Mouse (Mus musculus): ENCODE data around the gene Xlr5c. TPM values are rescaled to one million over a fixed set of nuclear protein-coding genes. Genes with fewer than 3 reads are reported as not detected.

The Xlr5c gene
- not detected for polyA plus RNA-seq (2015; fragmentation: Illumina TruSeq; extraction: RNeasy Lipid Tissue Mini Kit (QIAGEN cat#74804); ENCODE audit: low read depth, low replicate concordance)

GRCm38 (mm10) chrX:73292876-73293275 lies at the start of gene Xlr5c, which contains the start of gene Xlr5a:
Xlr5c (minus strand) TSS chrX:73292976.
Xlr5a (minus strand) TSS chrX:73292976.

GRCm38 (mm10) chrX:73342483-73342895 lies 49.7 kb upstream of the Xlr5c start, which contains the start of gene Zfp275:
Zfp275 (plus strand) TSS chrX:73342621.

GRCm38 (mm10) chrX:73336740-73337139 lies 44.0 kb upstream of the Xlr5c start, which contains the start of gene Gm45015:
Gm45015 (minus strand) TSS chrX:73336840.

GRCm38 (mm10) chrX:73265270-73265669 lies 27.5 kb downstream of the Xlr5c start, which contains the start of gene Xlr3c:
Xlr3c (minus strand) TSS chrX:73265390.

GRCm38 (mm10) chrX:73242821-73243325 lies 49.9 kb downstream of the Xlr5c start, which contains the start of gene Xlr4c:
Xlr4c (minus strand) TSS chrX:73243130.

Other genes starting within 250 kb of the Xlr5c start
- gene Pnma3, start 228.2 kb downstream of the Xlr5c start, polyA plus RNA-seq (2015; fragmentation: Illumina TruSeq; extraction: RNeasy Lipid Tissue Mini Kit (QIAGEN cat#74804); ENCODE audit: low read depth, low replicate concordance), result 13.7 TPM
- gene Xlr4a, start 210.5 kb downstream of the Xlr5c start, polyA plus RNA-seq (2015; fragmentation: Illumina TruSeq; extraction: RNeasy Lipid Tissue Mini Kit (QIAGEN cat#74804); ENCODE audit: low read depth, low replicate concordance), result not detected
- gene Xlr3a, start 195.9 kb downstream of the Xlr5c start, polyA plus RNA-seq (2015; fragmentation: Illumina TruSeq; extraction: RNeasy Lipid Tissue Mini Kit (QIAGEN cat#74804); ENCODE audit: low read depth, low replicate concordance), result 2.1 TPM
- gene Gm14685, start 175.9 kb downstream of the Xlr5c start, polyA plus RNA-seq (2015; fragmentation: Illumina TruSeq; extraction: RNeasy Lipid Tissue Mini Kit (QIAGEN cat#74804); ENCODE audit: low read depth, low replicate concordance), result not detected
- gene Xlr5b, start 144.2 kb downstream of the Xlr5c start, polyA plus RNA-seq (2015; fragmentation: Illumina TruSeq; extraction: RNeasy Lipid Tissue Mini Kit (QIAGEN cat#74804); ENCODE audit: low read depth, low replicate concordance), result not detected
- gene DXBay18, start 143.5 kb downstream of the Xlr5c start, polyA plus RNA-seq (2015; fragmentation: Illumina TruSeq; extraction: RNeasy Lipid Tissue Mini Kit (QIAGEN cat#74804); ENCODE audit: low read depth, low replicate concordance), result 0.70 TPM
- gene Spin2d, start 116.0 kb downstream of the Xlr5c start, polyA plus RNA-seq (2015; fragmentation: Illumina TruSeq; extraction: RNeasy Lipid Tissue Mini Kit (QIAGEN cat#74804); ENCODE audit: low read depth, low replicate concordance), result not detected
- 1.9 TPM for gene Xlr3b, start 100.8 kb downstream of the Xlr5c start, polyA plus RNA-seq (2015; fragmentation: Illumina TruSeq; extraction: RNeasy Lipid Tissue Mini Kit (QIAGEN cat#74804); ENCODE audit: low read depth, low replicate concordance)
- 0.74 TPM for gene Xlr4b, start 78.6 kb downstream of the Xlr5c start, polyA plus RNA-seq (2015; fragmentation: Illumina TruSeq; extraction: RNeasy Lipid Tissue Mini Kit (QIAGEN cat#74804); ENCODE audit: low read depth, low replicate concordance)
- gene F8a, start 64.7 kb downstream of the Xlr5c start, polyA plus RNA-seq (2015; fragmentation: Illumina TruSeq; extraction: RNeasy Lipid Tissue Mini Kit (QIAGEN cat#74804); ENCODE audit: low read depth, low replicate concordance), result 14.6 TPM
- not detected for gene Xlr4c, start 49.8 kb downstream of the Xlr5c start, polyA plus RNA-seq (2015; fragmentation: Illumina TruSeq; extraction: RNeasy Lipid Tissue Mini Kit (QIAGEN cat#74804); ENCODE audit: low read depth, low replicate concordance)
- not detected for gene Xlr3c, start 27.6 kb downstream of the Xlr5c start, polyA plus RNA-seq (2015; fragmentation: Illumina TruSeq; extraction: RNeasy Lipid Tissue Mini Kit (QIAGEN cat#74804); ENCODE audit: low read depth, low replicate concordance)
- not detected for gene Xlr5a, start within 50 bp of the Xlr5c start, polyA plus RNA-seq (2015; fragmentation: Illumina TruSeq; extraction: RNeasy Lipid Tissue Mini Kit (QIAGEN cat#74804); ENCODE audit: low read depth, low replicate concordance)
- not detected for gene Gm45015, start 43.9 kb upstream of the Xlr5c start, polyA plus RNA-seq (2015; fragmentation: Illumina TruSeq; extraction: RNeasy Lipid Tissue Mini Kit (QIAGEN cat#74804); ENCODE audit: low read depth, low replicate concordance)
- gene Zfp275, start 49.6 kb upstream of the Xlr5c start, polyA plus RNA-seq (2015; fragmentation: Illumina TruSeq; extraction: RNeasy Lipid Tissue Mini Kit (QIAGEN cat#74804); ENCODE audit: low read depth, low replicate concordance), result 13.9 TPM
- 0.19 TPM for gene Gm18336, start 105.8 kb upstream of the Xlr5c start, polyA plus RNA-seq (2015; fragmentation: Illumina TruSeq; extraction: RNeasy Lipid Tissue Mini Kit (QIAGEN cat#74804); ENCODE audit: low read depth, low replicate concordance)
- gene Zfp92, start 118.1 kb upstream of the Xlr5c start, polyA plus RNA-seq (2015; fragmentation: Illumina TruSeq; extraction: RNeasy Lipid Tissue Mini Kit (QIAGEN cat#74804); ENCODE audit: low read depth, low replicate concordance), result 2.3 TPM
- not detected for gene Trex2, start 142.4 kb upstream of the Xlr5c start, polyA plus RNA-seq (2015; fragmentation: Illumina TruSeq; extraction: RNeasy Lipid Tissue Mini Kit (QIAGEN cat#74804); ENCODE audit: low read depth, low replicate concordance)
- gene Haus7, start 166.1 kb upstream of the Xlr5c start, polyA plus RNA-seq (2015; fragmentation: Illumina TruSeq; extraction: RNeasy Lipid Tissue Mini Kit (QIAGEN cat#74804); ENCODE audit: low read depth, low replicate concordance), result 12.0 TPM
- gene Bgn, start 190.6 kb upstream of the Xlr5c start, polyA plus RNA-seq (2015; fragmentation: Illumina TruSeq; extraction: RNeasy Lipid Tissue Mini Kit (QIAGEN cat#74804); ENCODE audit: low read depth, low replicate concordance), result 13.7 TPM
- 55.4 TPM for gene Atp2b3, start 210.1 kb upstream of the Xlr5c start, polyA plus RNA-seq (2015; fragmentation: Illumina TruSeq; extraction: RNeasy Lipid Tissue Mini Kit (QIAGEN cat#74804); ENCODE audit: low read depth, low replicate concordance)